Comparison of ENCODE assay signal across 24 mouse cellular contexts in genomic region chr5:32977179-32977578, GRCm38 (mm10).
"Had no signal": no experiment of that assay in that cellular context is flagged by ENCODE, and none has a peak within 500 bp of the region (broad histone marks: within the 10 kb centered on the region; RNA-seq: fewer than 3 reads in every experiment).

No protein-coding gene starts in this region.

- H3K9me3 ChIP-seq: heart, embryonic 10.5 days; heart, embryonic 12.5 days; hindbrain, embryonic 10.5 days; hindbrain, embryonic 12.5 days; intestine, embryonic 15.5 days; limb, embryonic 13.5 days; liver, embryonic 13.5 days had no signal

- H3K27me3 ChIP-seq: heart, embryonic 12.5 days; hindbrain, embryonic 12.5 days; intestine, embryonic 15.5 days; limb, embryonic 13.5 days; liver, embryonic 13.5 days had no signal

- H3K27ac ChIP-seq: gastrocnemius, adult 2 months; heart, embryonic 10.5 days; hindbrain, embryonic 10.5 days; hindbrain, embryonic 12.5 days; hindbrain, embryonic 14.5 days; intestine, embryonic 15.5 days; limb, embryonic 13.5 days; liver, embryonic 13.5 days had no signal

- H3K4me2 ChIP-seq: heart, embryonic 12.5 days; hindbrain, embryonic 12.5 days; hindbrain, embryonic 14.5 days; intestine, embryonic 15.5 days; limb, embryonic 13.5 days; liver, embryonic 11.5 days; liver, embryonic 13.5 days had no signal

- H3K4me1 ChIP-seq: heart, embryonic 10.5 days; hindbrain, embryonic 10.5 days; hindbrain, embryonic 12.5 days; intestine, embryonic 15.5 days; limb, embryonic 13.5 days had no signal

- ATAC-seq: hindbrain, embryonic 16.5 days; inflammation-experienced regulatory T-cells, adult 6 months; intestine, embryonic 15.5 days; intestine, postnatal 0 days had no signal

- H3K4me3 ChIP-seq: gastrocnemius, adult 2 months; heart, embryonic 10.5 days; heart, embryonic 12.5 days; hindbrain, embryonic 10.5 days; hindbrain, embryonic 12.5 days; intestine, embryonic 15.5 days; limb, embryonic 13.5 days; liver, embryonic 13.5 days had no signal

- H3K9ac ChIP-seq: heart, embryonic 12.5 days; hindbrain, embryonic 12.5 days; hindbrain, embryonic 14.5 days; intestine, embryonic 15.5 days; limb, embryonic 13.5 days; liver, embryonic 13.5 days had no signal

- DNase-seq: gastrocnemius, adult 2 months; gastrocnemius, postnatal 10 days; gastrocnemius, postnatal 25 days; heart, adult 18-20 months; heart, postnatal 10 days; heart, postnatal 4 days; kidney, adult 18-20 months; kidney, adult 8-10 months; kidney, postnatal 10 days; kidney, postnatal 25 days; kidney, postnatal 4 days; liver; liver, embryonic 13.5 days had no signal
